ENCODE assay signal across 9 mouse cellular contexts in the genomic region with DNA sequence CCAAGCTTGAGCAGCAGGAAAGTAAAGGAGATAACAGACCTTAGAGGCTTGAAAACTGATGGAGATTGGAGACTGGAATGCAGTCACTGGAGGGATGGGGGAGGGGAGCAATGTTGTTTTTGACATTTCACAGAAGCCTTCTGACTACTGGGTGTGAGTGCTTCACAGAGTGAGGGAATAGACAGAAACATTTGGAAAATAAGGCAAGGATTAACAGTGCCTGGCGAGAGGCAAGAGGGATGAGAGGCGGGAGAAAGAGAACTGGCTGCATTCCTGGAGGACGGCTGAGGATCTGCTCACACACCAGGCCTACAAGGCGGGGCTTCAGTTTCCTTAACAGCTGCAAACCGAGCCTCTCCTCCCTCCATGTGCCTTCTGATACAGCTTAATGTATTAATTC. TPM values are rescaled to one million over a fixed set of nuclear protein-coding genes. Genes with fewer than 3 reads are reported as not detected.
DNase-seq lines count a peak whose midpoint lies in the region; ATAC-seq lines count a peak whose summit lies in the region.
"Had no signal": no experiment of that assay in that cellular context is flagged by ENCODE, and none has a peak within 500 bp of the region (broad histone marks: within the 10 kb centered on the region; RNA-seq: fewer than 3 reads in every experiment).

No protein-coding gene starts in this region.

- H3K4me3 ChIP-seq in limb, embryonic 12.5 days (replicated peaks), result no peak overlapping the region

- no peaks in the 10 kb centered on the region for H3K9me3 ChIP-seq in limb, embryonic 12.5 days

- no peak overlapping the region for H3K9ac ChIP-seq in limb, embryonic 12.5 days (replicated peaks)
- H3K9ac ChIP-seq: liver, embryonic 14.5 days had no signal

- H3K36me3 ChIP-seq in limb, embryonic 12.5 days, result no peaks in the 10 kb centered on the region

- 12% methylated on average over 5 of the region's 5 CpGs for WGBS in limb, embryonic 12.5 days

- peak overlapping the region; percentile 8; the same call in 1 of the 2 replicates for H3K27ac ChIP-seq in limb, embryonic 12.5 days
- H3K27ac ChIP-seq: liver, embryonic 14.5 days had no signal

- H3K27me3 ChIP-seq in limb, embryonic 12.5 days, result peaks cover 37% of the 10 kb centered on the region

- H3K4me2 ChIP-seq in limb, embryonic 12.5 days, result no peak overlapping the region

- peaks cover 10% of the 10 kb centered on the region; the same call in 1 of the 2 replicates for H3K4me1 ChIP-seq in limb, embryonic 12.5 days (replicated peaks)

- peak; percentile 54; the same call in 1 of the 2 replicates for ATAC-seq in limb, embryonic 12.5 days (ENCODE audit: insufficient number of reproducible peaks, insufficient read depth, low FRiP score, low TSS enrichment, low read depth)
- ATAC-seq in megakaryocyte progenitor cell, adult 5-6 weeks (replicated peaks; ENCODE audit: poor library complexity), result no peak

- DNase-seq in gastrocnemius, postnatal 14 days, result peak; percentile 62
- DNase-seq in gastrocnemius, postnatal 10 days, result no peak
- peak; percentile 22 for DNase-seq in R1 (ENCODE audit: low read depth, low spot score)
- DNase-seq in heart, adult 8-10 months (ENCODE audit: low spot score), result peak; percentile 24
- DNase-seq in cerebellum, adult 9-11 months, result no peak
- DNase-seq in thymus, postnatal 4 days, result no peak

- intact Hi-C loops in gastrocnemius, postnatal 14 days (cut with DNase I; ENCODE audit: low total_unique reads), result no loop called here

RNA-seq across cellular contexts. Expression of a gene that starts 11.0 kb away (rescaled TPM):
- 10 to 100 TPM; 35.8 to 43.5 TPM for total RNA-seq in gastrocnemius, postnatal 14 days (2021)
- total RNA-seq in gastrocnemius, postnatal 10 days (2021), result 10 to 100 TPM; 34.1 to 35.1 TPM
- 10 to 100 TPM; 29.9 to 38.6 (median 31.2) TPM for total RNA-seq in heart, adult 8-10 months (2022)
- polyA plus RNA-seq in limb, embryonic 12.5 days (2016; fragmentation: Nextera tagmentation; extraction: Ambion mirVana), result 1.1 and 2.0 TPM in 2 replicates
- total RNA-seq in megakaryocyte progenitor cell, adult 5-6 weeks (2015), result not detected in 2 replicates
- not detected in 2 replicates for total RNA-seq in megakaryocyte progenitor cell, adult 5-6 weeks (2017)

Comparison
In these comparisons a context has a peak if more than half of its experiments do, and no peak if none do; other contexts are left out.
1. DNase-seq: peak in gastrocnemius, postnatal 14 days (single experiment), R1 (single experiment) and heart, adult 8-10 months (single experiment); none in gastrocnemius, postnatal 10 days (single experiment), cerebellum, adult 9-11 months (single experiment) and thymus, postnatal 4 days (single experiment).
2. RNA of a gene that starts 11.0 kb away (total RNA-seq): 35.8 to 43.5 TPM in gastrocnemius, postnatal 14 days, 34.1 to 35.1 TPM in gastrocnemius, postnatal 10 days and 29.9 to 38.6 TPM in heart, adult 8-10 months; not detected in megakaryocyte progenitor cell, adult 5-6 weeks; every median in the first group is over 10 times any median in the second.